Mouse (Mus musculus) spleen, adult 2 months (tissue): ENCODE measurements around the gene Enah. TPM values are rescaled to one million over a fixed set of nuclear protein-coding genes. Genes with fewer than 3 reads are reported as not detected.

ENCODE experiments used
- DNase-seq, 2 experiments: peaks; one replicate each; pipeline versions ENCODE4 v3.0.0 to v3.0.0-alpha.2; 2012 to 2021; ENCODE audit warnings: low spot score in 2 of 2, low read depth in 1 of 2
- H3K27ac ChIP-seq: fragments of 200-500 bp; 2 replicates; pipeline ENCODE4 v1.5.1; 2012; ENCODE audit warnings: low read length, inconsistent platforms; ENCODE audit not compliant: insufficient read depth
- H3K27me3 ChIP-seq: fragments of 200-500 bp; 2 replicates; pipeline ENCODE4 v1.6.1; 2012; ENCODE audit warnings: mild to moderate bottlenecking, moderate library complexity, low read length, inconsistent platforms; ENCODE audit not compliant: control insufficient read depth, insufficient read depth
- H3K36me3 ChIP-seq: fragments of 200-500 bp; 2 replicates; pipeline ENCODE4 v1.6.1; 2012; ENCODE audit warnings: mild to moderate bottlenecking, low read length, inconsistent platforms; ENCODE audit not compliant: control insufficient read depth, insufficient read depth
- H3K4me1 ChIP-seq: fragments of 200-500 bp; 2 replicates; pipeline ENCODE4 v1.6.1; 2011; ENCODE audit warnings: inconsistent platforms; ENCODE audit not compliant: control insufficient read depth, insufficient read depth, insufficient read length
- H3K4me3 ChIP-seq: fragments of 200-500 bp; 2 replicates; pipeline ENCODE4 v1.5.1; 2011; ENCODE audit warnings: mild to moderate bottlenecking, inconsistent platforms; ENCODE audit not compliant: insufficient read depth, insufficient read length; ENCODE audit errors: extremely low read depth
- CTCF ChIP-seq: fragments of 200-500 bp; IDR thresholded peaks from 2 replicates; pipeline ENCODE4 v1.5.1; 2011; ENCODE audit warnings: mild to moderate bottlenecking, inconsistent platforms; ENCODE audit not compliant: insufficient read depth, insufficient read length, insufficient replicate concordance; ENCODE audit errors: extremely low read depth
- POLR2A ChIP-seq: fragments of 200-500 bp; IDR thresholded peaks from 2 replicates; pipeline ENCODE4 v1.6.1; 2011; ENCODE audit warnings: low read depth, low read length, inconsistent platforms
- WGBS: fragments of 180-500 bp; shearing (Covaris S2); methylation state at CpG from one replicate; pipeline ENCODE4 v1.1.7; 2018; 5-methylcytosine and 5-hydroxymethylcytosine counted together
- polyA plus RNA-seq: library from polyadenylated mRNA; depleted of rRNA; stranded (reverse); fragments of >200 nt; gene quantifications from 2 replicates; pipeline ENCODE4 v1.2.3, GENCODE M21; 2012

Enah gene
- polyA plus RNA-seq, 1 experiment = 1.5 TPM

DNA sequence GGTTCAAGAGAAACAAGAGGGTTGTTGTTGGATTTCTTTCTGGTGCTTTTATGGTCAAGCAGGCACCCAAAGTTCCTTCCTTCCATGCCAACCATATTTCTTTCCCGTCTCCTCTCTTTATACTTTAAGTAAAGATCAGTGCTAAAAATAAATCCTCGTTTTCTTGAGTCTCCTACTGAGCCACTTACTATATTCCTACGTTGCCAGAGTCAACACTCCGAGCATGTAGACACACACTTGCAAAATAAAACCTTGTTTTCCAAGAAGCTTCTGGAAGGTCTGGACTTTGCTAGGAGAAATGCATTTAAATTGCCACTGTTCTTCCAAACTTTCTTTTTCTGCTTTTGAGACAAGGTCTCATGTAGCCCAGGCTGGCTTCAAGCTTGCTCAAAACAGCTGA is 28.3 kb upstream of the Enah start:
- no peak for DNase-seq
- H3K4me1 ChIP-seq = no peaks in the 10 kb centered on the region
- H3K27ac ChIP-seq = no peak overlapping the region
- H3K36me3 ChIP-seq = no peaks in the 10 kb centered on the region
- H3K27me3 ChIP-seq = no peaks in the 10 kb centered on the region
- 86% methylated on average over 4 of the region's 4 CpGs for WGBS
- TF ChIP-seq POLR2A (no peak), CTCF (no peak)
- no peak overlapping the region for H3K4me3 ChIP-seq

DNA sequence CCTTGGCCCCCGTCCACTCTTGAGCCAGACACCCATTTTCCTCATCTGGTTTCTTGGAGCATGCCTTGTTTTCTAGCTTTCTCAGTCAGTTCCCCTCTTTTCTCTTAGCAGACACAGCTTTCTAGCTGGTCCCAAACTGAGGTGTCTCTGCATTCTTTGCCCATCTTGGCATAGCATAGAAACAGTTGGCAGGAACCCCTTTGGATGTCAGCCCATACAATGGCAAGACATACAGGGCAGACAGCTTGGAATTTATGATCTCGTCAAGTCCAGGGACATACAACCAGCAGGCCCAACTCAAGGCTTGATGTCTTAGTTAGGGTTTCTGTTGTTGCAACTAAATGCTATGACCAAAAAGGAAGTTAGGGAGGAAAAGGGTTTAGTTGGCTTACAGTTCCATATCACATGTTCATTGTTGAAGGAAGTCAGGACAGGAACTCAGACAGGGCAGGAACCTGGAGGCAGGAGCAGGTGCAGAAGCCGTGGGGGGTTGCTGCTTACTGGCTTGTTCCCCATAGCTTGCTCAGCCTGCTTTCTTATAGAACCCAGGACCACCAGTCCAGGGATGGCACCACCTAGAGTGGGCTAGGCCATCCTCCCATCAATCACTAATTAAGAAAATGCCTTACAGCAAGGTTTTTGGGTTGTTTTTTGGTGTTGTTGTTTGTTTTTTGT is 27.4 kb upstream of the Enah start:
- H3K27me3 ChIP-seq = no peaks in the 10 kb centered on the region
- H3K27ac ChIP-seq = no peak overlapping the region
- no peak for TF ChIP-seq POLR2A
- TF ChIP-seq CTCF = no peak
- no peak overlapping the region for H3K4me3 ChIP-seq
- H3K4me1 ChIP-seq = no peaks in the 10 kb centered on the region
- WGBS = 83% methylated on average over 3 of the region's 3 CpGs
- no peak for DNase-seq
- H3K36me3 ChIP-seq = no peaks in the 10 kb centered on the region

DNA sequence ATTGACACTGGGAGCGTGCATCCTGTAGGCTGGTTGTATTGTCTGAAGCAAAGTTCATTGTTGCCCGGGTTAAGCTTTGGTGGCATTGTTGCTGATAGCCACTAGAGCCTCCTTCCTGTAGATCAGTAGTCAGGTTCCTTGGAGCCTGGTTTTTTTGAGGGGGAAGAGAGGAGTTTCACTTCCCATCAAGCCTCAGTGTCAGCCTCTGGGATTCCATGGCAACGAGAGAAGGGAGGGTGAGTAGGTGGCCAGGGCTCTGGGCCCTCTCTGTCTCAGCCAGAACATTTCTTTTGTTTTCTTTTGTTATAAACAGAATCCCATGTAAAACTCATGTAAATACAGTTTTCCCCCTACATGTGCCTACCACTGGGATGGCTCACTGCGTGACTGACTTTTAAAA is 25.4 kb upstream of the Enah start:
- WGBS = 81% methylated on average over 4 of the region's 4 CpGs
- Histone ChIP-seq H3K36me3 (no peaks in the 10 kb centered on the region), H3K4me3 (no peak overlapping the region), H3K27me3 (no peaks in the 10 kb centered on the region), H3K27ac (no peak overlapping the region), H3K4me1 (no peaks in the 10 kb centered on the region)
- no peak for DNase-seq
- TF ChIP-seq POLR2A = no peak

DNA sequence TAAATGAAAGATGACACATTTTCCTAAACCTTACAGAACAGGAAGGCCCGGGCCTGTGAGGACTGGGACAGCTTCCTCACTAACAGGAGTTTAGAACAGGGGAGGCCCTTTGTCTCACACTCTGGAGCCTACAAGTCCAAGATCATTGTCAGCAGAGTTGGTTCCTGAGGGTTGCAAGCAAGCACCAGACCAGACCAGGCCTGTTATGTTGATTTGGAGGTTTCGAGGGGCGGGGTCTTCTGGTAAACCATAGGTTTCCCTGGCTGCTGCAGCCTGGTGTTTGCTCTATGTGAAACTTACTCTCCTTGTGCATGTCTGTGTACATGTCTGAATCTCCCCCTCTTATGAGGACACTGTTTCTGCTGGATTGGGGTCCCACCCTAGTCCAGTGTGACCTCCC is 20.7 kb upstream of the Enah start:
- no peaks in the 10 kb centered on the region for H3K4me1 ChIP-seq
- no peaks in the 10 kb centered on the region for H3K27me3 ChIP-seq
- no peak for DNase-seq
- 93% methylated on average over 3 of the region's 3 CpGs for WGBS
- H3K36me3 ChIP-seq = no peaks in the 10 kb centered on the region
- no peak overlapping the region for H3K4me3 ChIP-seq
- no peak for TF ChIP-seq POLR2A
- TF ChIP-seq CTCF = no peak
- no peak overlapping the region for H3K27ac ChIP-seq

DNA sequence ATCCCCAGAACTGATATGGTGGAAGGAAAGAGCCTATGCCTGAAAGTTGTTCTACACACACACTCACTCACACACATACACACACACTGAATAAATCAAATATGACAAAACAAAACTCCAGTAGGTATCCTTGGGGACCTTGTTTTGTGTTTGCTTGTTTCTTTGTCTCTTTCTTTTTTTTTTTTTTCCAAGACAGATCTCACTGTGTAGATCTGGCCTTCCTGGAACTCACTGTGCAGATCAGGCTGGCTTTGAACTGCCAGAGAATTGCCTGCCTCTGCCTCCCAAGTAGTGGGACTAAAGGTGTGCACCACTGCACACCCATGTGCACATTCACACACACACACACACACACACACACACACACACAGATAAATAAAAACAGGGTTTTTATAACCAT is 12.0 kb upstream of the Enah start:
- Histone ChIP-seq H3K27me3 (no peaks in the 10 kb centered on the region; the same call in 1 of the 2 replicates), H3K36me3 (no peaks in the 10 kb centered on the region), H3K27ac (no peak overlapping the region), H3K4me1 (no peaks in the 10 kb centered on the region), H3K4me3 (no peak overlapping the region)
- TF ChIP-seq CTCF = no peak
- no peak for TF ChIP-seq POLR2A
- DNase-seq = no peak

DNA sequence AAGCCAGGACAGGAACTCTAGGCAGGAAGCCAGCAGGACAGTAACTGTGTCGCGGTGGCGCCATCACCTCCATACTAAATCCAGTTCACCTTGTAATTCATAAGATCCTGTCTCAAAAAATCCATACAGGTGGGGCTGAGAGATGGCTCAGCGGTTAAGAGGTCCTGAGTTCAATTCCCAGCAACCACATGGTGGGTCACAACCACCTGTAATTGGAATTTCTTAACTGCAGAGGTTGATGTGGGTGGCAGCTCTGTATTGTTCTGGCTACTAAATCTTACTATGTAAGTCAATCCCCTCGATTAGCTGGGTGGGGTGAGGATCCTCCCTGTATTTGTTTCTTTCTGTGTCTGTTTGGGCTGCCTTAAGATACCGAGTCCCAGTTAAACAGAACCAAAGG is 11.3 kb upstream of the Enah start:
- H3K4me1 ChIP-seq = no peaks in the 10 kb centered on the region
- no peak for DNase-seq
- WGBS = 89% methylated on average over 6 of the region's 6 CpGs
- H3K4me3 ChIP-seq = no peak overlapping the region
- no peak overlapping the region for H3K27ac ChIP-seq
- H3K27me3 ChIP-seq = no peaks in the 10 kb centered on the region; the same call in 1 of the 2 replicates
- H3K36me3 ChIP-seq = no peaks in the 10 kb centered on the region
- TF ChIP-seq CTCF = no peak
- TF ChIP-seq POLR2A = no peak

DNA sequence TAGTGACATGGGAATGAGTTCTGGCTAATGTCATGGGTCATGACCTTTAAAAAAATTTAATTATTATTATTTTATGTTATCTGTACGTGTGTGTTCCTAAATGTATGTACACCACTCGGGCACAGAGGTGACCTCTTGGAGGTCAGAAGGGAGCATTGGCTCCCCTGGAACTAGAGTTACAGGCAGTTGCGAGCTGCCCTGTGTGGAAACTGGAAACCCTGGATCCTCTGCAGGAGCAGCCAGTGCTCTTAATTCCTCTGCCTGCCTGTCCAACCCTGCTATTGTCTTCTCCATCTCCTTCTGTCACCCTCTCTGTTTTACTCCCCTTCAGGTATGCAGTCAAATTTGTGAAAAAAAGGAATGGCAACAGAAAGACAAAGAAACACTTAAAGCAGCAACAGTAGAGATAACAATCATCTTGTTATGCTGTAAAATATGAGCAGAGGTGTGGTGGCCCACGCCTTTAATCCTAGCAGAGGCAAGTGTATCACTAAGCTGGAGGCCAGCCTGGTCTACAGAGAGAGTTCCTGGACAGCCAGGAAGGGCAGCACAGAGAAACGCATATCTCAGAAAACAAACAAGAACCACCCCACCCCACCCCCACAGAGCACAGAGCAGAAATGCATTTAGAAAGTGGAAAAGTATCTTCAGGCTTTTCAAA is 10.3 kb upstream of the Enah start:
- Histone ChIP-seq H3K27me3 (no peaks in the 10 kb centered on the region; the same call in 1 of the 2 replicates), H3K36me3 (no peaks in the 10 kb centered on the region), H3K27ac (no peak overlapping the region), H3K4me1 (no peaks in the 10 kb centered on the region), H3K4me3 (no peak overlapping the region)
- TF ChIP-seq CTCF = no peak
- TF ChIP-seq POLR2A = no peak
- WGBS = 86% methylated on average over 5 of the region's 5 CpGs
- DNase-seq = no peak
